Mouse (Mus musculus) MEL (cell line): Measurements from ENCODE around the gene Pck2. TPM values are rescaled to one million over a fixed set of nuclear protein-coding genes. Genes with fewer than 3 reads are reported as not detected.

Source experiments
- DNase-seq: peaks from one replicate; pipeline ENCODE4 v3.0.0; 2011; ENCODE audit warnings: low read depth, low spot score
- H3K27ac ChIP-seq: 2 replicates; pipeline ENCODE4 v1.5.1; 2012; ENCODE audit warnings: low read depth, mild to moderate bottlenecking, control low read depth, low read length, moderate library complexity; ENCODE audit not compliant: control insufficient read depth
- H3K27me3 ChIP-seq, 2 experiments: fragments of 150-350 bp in 1 of 2; sonication (generic) in 1 of 2; 2 replicates each; pipeline ENCODE4 v1.6.1; 2012; ENCODE audit warnings: low read length in 2 of 2, mild to moderate bottlenecking in 2 of 2, improper control_type of control experiment in 1 of 2, moderate library complexity in 1 of 2; ENCODE audit not compliant: insufficient read depth in 2 of 2, control insufficient read depth in 1 of 2
- H3K36me3 ChIP-seq, 2 experiments: 2 replicates each; pipeline ENCODE4 v1.6.1; 2012 to 2014; ENCODE audit warnings: low read length in 2 of 2, improper control_type of control experiment in 1 of 2, inconsistent platforms in 1 of 2, mild to moderate bottlenecking in 1 of 2; ENCODE audit not compliant: insufficient read depth in 2 of 2, control insufficient read depth in 1 of 2
- H3K4me1 ChIP-seq, 2 experiments: fragments of 150-350 bp in 1 of 2; sonication (generic) in 1 of 2; 2 replicates each; pipeline ENCODE4 v1.6.1; 2012; ENCODE audit warnings: low read length in 2 of 2, improper control_type of control experiment in 1 of 2, mild to moderate bottlenecking in 1 of 2; ENCODE audit not compliant: insufficient read depth in 2 of 2, control insufficient read depth in 1 of 2
- H3K4me3 ChIP-seq, 2 experiments: fragments of 150-350 bp in 1 of 2; sonication (generic) in 1 of 2; 2 replicates each; pipeline ENCODE4 v1.5.1; 2012; ENCODE audit warnings: low read depth in 2 of 2, low read length in 2 of 2, mild to moderate bottlenecking in 2 of 2, moderate library complexity in 2 of 2, control low read depth in 1 of 2, improper control_type of control experiment in 1 of 2; ENCODE audit not compliant: control insufficient read depth in 1 of 2, insufficient read depth in 1 of 2
- H3K79me2 ChIP-seq: 2 replicates; pipeline ENCODE4 v1.6.1; 2012; ENCODE audit warnings: mild to moderate bottlenecking, low read length, moderate library complexity; ENCODE audit not compliant: control insufficient read depth, poor library complexity, insufficient read depth
- H3K9ac ChIP-seq: 2 replicates; pipeline ENCODE4 v1.6.1; 2012; ENCODE audit warnings: low read depth, mild to moderate bottlenecking, control low read depth, low read length, moderate library complexity; ENCODE audit not compliant: control insufficient read depth, poor library complexity, severe bottlenecking
- H3K9me3 ChIP-seq: fragments of 150-350 bp; sonication (generic); replicated peaks from 2 replicates; pipeline ENCODE4 v1.6.1; 2012; ENCODE audit warnings: mild to moderate bottlenecking, low read length, improper control_type of control experiment, moderate library complexity; ENCODE audit not compliant: insufficient read depth
- BHLHE40 ChIP-seq: IDR thresholded peaks from 2 replicates; pipeline ENCODE4 v1.6.1; 2012; ENCODE audit warnings: low read depth, mild to moderate bottlenecking, inconsistent platforms, low read length, improper control_type of control experiment, borderline replicate concordance
- CHD2 ChIP-seq: IDR thresholded peaks from 2 replicates; pipeline ENCODE4 v1.6.1; 2011; ENCODE audit warnings: low read length, improper control_type of control experiment
- CTCF ChIP-seq, 3 experiments: IDR thresholded peaks in 2 of 3; conservative IDR thresholded peaks in 1 of 3; 2 replicates each; pipeline ENCODE4 v1.5.1; 2011 to 2012; ENCODE audit warnings: low read length in 3 of 3, low read depth in 2 of 3, mild to moderate bottlenecking in 2 of 3, improper control_type of control experiment in 1 of 3, inconsistent platforms in 1 of 3, mixed read lengths in 1 of 3, moderate library complexity in 1 of 3; ENCODE audit not compliant: control insufficient read depth in 1 of 3, insufficient read depth in 1 of 3, poor library complexity in 1 of 3, severe bottlenecking in 1 of 3
- E2F4 ChIP-seq: IDR thresholded peaks from 2 replicates; pipeline ENCODE4 v1.6.1; 2011; ENCODE audit warnings: low read depth, low read length, improper control_type of control experiment, borderline replicate concordance
- GABPA ChIP-seq: IDR thresholded peaks from 2 replicates; pipeline ENCODE4 v1.6.1; 2012; ENCODE audit warnings: low read depth, mild to moderate bottlenecking, inconsistent platforms, low read length, improper control_type of control experiment, moderate library complexity
- HCFC1 ChIP-seq: IDR thresholded peaks from 2 replicates; pipeline ENCODE4 v1.6.1; 2012; ENCODE audit warnings: low read depth, mild to moderate bottlenecking, inconsistent platforms, low read length, improper control_type of control experiment, moderate library complexity
- JUND ChIP-seq: IDR thresholded peaks from 2 replicates; pipeline ENCODE4 v1.6.1; 2011; ENCODE audit warnings: low read depth, mild to moderate bottlenecking, improper control_type of control experiment, low read length
- KAT2A ChIP-seq: conservative IDR thresholded peaks from 2 replicates; pipeline ENCODE4 v1.6.1; 2012; ENCODE audit warnings: low read depth, low read length, improper control_type of control experiment, inconsistent platforms
- MAFK ChIP-seq: IDR thresholded peaks from 2 replicates; pipeline ENCODE4 v1.6.1; 2011; ENCODE audit warnings: low read depth, mild to moderate bottlenecking, low read length, improper control_type of control experiment, borderline replicate concordance
- MAZ ChIP-seq: IDR thresholded peaks from 2 replicates; pipeline ENCODE4 v1.6.1; 2012; ENCODE audit warnings: low read depth, mild to moderate bottlenecking, inconsistent platforms, low read length, improper control_type of control experiment
- MYC ChIP-seq: IDR thresholded peaks from 2 replicates; pipeline ENCODE4 v1.6.1; 2011; ENCODE audit warnings: low read depth, mild to moderate bottlenecking, low read length, improper control_type of control experiment, moderate library complexity
- NRF1 ChIP-seq: IDR thresholded peaks from 2 replicates; pipeline ENCODE4 v1.6.1; 2014; ENCODE audit warnings: low read depth, mild to moderate bottlenecking, inconsistent platforms, low read length, improper control_type of control experiment, moderate library complexity; ENCODE audit not compliant: poor library complexity, insufficient read depth, severe bottlenecking
- POLR2A ChIP-seq, 2 experiments: IDR thresholded peaks; 2 replicates each; pipeline ENCODE4 v1.6.1; 2011 to 2012; ENCODE audit warnings: low read length in 2 of 2, mild to moderate bottlenecking in 2 of 2, control low read depth in 1 of 2, improper control_type of control experiment in 1 of 2, low read depth in 1 of 2, moderate library complexity in 1 of 2; ENCODE audit not compliant: control insufficient read depth in 1 of 2, insufficient read depth in 1 of 2, poor library complexity in 1 of 2
- POLR2AphosphoS2 ChIP-seq: IDR thresholded peaks from 2 replicates; pipeline ENCODE4 v1.6.1; 2011; ENCODE audit warnings: low read length, improper control_type of control experiment
- POLR2AphosphoS5 ChIP-seq: IDR thresholded peaks from 2 replicates; pipeline ENCODE4 v1.6.1; 2012; ENCODE audit warnings: low read depth, borderline replicate concordance, mild to moderate bottlenecking, inconsistent platforms, low read length, moderate library complexity, mixed read lengths
- RCOR1 ChIP-seq: IDR thresholded peaks from 2 replicates; pipeline ENCODE4 v1.6.1; 2012; ENCODE audit warnings: low read depth, mild to moderate bottlenecking, inconsistent platforms, low read length, improper control_type of control experiment
- SMC3 ChIP-seq: IDR thresholded peaks from 2 replicates; pipeline ENCODE4 v1.6.1; 2011; ENCODE audit warnings: low read depth, low read length, improper control_type of control experiment
- TAL1 ChIP-seq: IDR thresholded peaks from 2 replicates; pipeline ENCODE4 v1.6.1; 2012; ENCODE audit warnings: mild to moderate bottlenecking, inconsistent platforms, low read length, moderate library complexity, mixed read lengths
- UBTF ChIP-seq: IDR thresholded peaks from 2 replicates; pipeline ENCODE4 v1.6.1; 2012; ENCODE audit warnings: low read depth, mild to moderate bottlenecking, inconsistent platforms, low read length, improper control_type of control experiment, moderate library complexity, borderline replicate concordance; ENCODE audit not compliant: insufficient read depth
- ZC3H11A ChIP-seq: IDR thresholded peaks from 2 replicates; pipeline ENCODE4 v1.6.1; 2012; ENCODE audit warnings: low read depth, mild to moderate bottlenecking, inconsistent platforms, low read length, improper control_type of control experiment
- ZKSCAN1 ChIP-seq: IDR thresholded peaks from 2 replicates; pipeline ENCODE4 v1.6.1; 2012; ENCODE audit warnings: low read depth, mild to moderate bottlenecking, inconsistent platforms, low read length, improper control_type of control experiment, moderate library complexity
- ZNF384 ChIP-seq: IDR thresholded peaks from 2 replicates; pipeline ENCODE4 v1.6.1; 2012; ENCODE audit warnings: low read depth, mild to moderate bottlenecking, inconsistent platforms, low read length, improper control_type of control experiment
- polyA plus RNA-seq, 2 experiments: library from polyadenylated mRNA; stranded (reverse) in 1 of 2; unstranded in 1 of 2; fragments of >175 nt in 1 of 2; fragments of >200 nt in 1 of 2; gene quantifications; 2 replicates each; pipeline versions ENCODE4 v1.2.1 to v1.2.4; 2012; ENCODE audit warnings: low replicate concordance in 2 of 2, low read depth in 1 of 2; ENCODE audit not compliant: insufficient read length in 2 of 2, insufficient read depth in 1 of 2, missing spikeins in 1 of 2
- total RNA-seq: library from RNA; depleted of rRNA; stranded (reverse); fragments of 300-350 nt; gene quantifications from 2 replicates; pipeline ENCODE4 v1.2.3, GENCODE M21; 2012

The Pck2 gene
- total and polyA plus RNA-seq, 3 experiments: 17.0 to 103 (median 63.7) TPM

- Histone ChIP-seq H3K27me3 (peaks cover 2 to 21% of the 10 kb centered on the region in 2 experiments; a peak in 3 of 4 replicates), H3K79me2 (no peaks in the 10 kb centered on the region), H3K4me1 (no peaks in the 10 kb centered on the region), H3K4me3 (no peak overlapping the region), H3K9me3 (no peaks in the 10 kb centered on the region), H3K27ac (no peak overlapping the region), H3K9ac (no peak overlapping the region), H3K36me3 (no peaks in the 10 kb centered on the region)
- TF ChIP-seq KAT2A: no peak
- TF ChIP-seq HCFC1: no peak
- TF ChIP-seq GABPA: no peak
- TF ChIP-seq NRF1: no peak
- TF ChIP-seq RCOR1: no peak
- DNase-seq: no peak
Observed at GRCm38 (mm10) chr14:55507801-55508200, 32.3 kb upstream of the Pck2 start.

- TF ChIP-seq CTCF (IDR thresholded peaks at IDR 0.05 in 2 of 3, conservative IDR thresholded peaks at IDR 0.05 in 1 of 3; ENCODE audit: control insufficient read depth in 1 of 3, insufficient read depth in 1 of 3, low read depth in 2 of 3, low read length in 3 of 3, poor library complexity in 1 of 3, severe bottlenecking in 1 of 3) (no peak), GABPA (no peak), MYC (no peak), ZNF384 (no peak), POLR2AphosphoS2 (no peak), TAL1 (no peak), HCFC1 (no peak), JUND (no peak), BHLHE40 (no peak), POLR2AphosphoS5 (no peak), ZC3H11A (no peak), RCOR1 (no peak), SMC3 (no peak), MAFK (no peak), E2F4 (no peak), ZKSCAN1 (no peak), POLR2A (IDR thresholded peaks at IDR 0.05; ENCODE audit: control insufficient read depth in 1 of 2, insufficient read depth in 1 of 2, low read depth in 1 of 2, low read length in 2 of 2, poor library complexity in 1 of 2) (no peak), CHD2 (no peak), MAZ (no peak), UBTF (no peak)
- DNase-seq: no peak
- peaks cover 2 to 21% of the 10 kb centered on the region in 2 experiments; a peak in 3 of 4 replicates for H3K27me3 ChIP-seq
- no peaks in the 10 kb centered on the region for H3K4me1 ChIP-seq
- no peak overlapping the region for H3K27ac ChIP-seq
- H3K36me3 ChIP-seq: no peaks in the 10 kb centered on the region
- H3K9me3 ChIP-seq: no peaks in the 10 kb centered on the region
- H3K79me2 ChIP-seq: no peaks in the 10 kb centered on the region
- H3K9ac ChIP-seq: no peak overlapping the region
- no peak overlapping the region for H3K4me3 ChIP-seq
Observed at GRCm38 (mm10) chr14:55509540-55509939, 30.5 kb upstream of the Pck2 start.
